Mouse (Mus musculus): ENCODE results near the gene Gm20806.
"Not testable (repeated sequence)": the region's sequence is repeated elsewhere in the genome, so short reads cannot be mapped to it uniquely, and the experiment has no call there.

Gene Gm20806

GRCm38 (mm10) chrY:78837956-78838355 is at the start of gene Gm20806:
Gm20806 (minus strand) TSS chrY:78838056.
- DNase-seq: not testable (repeated sequence)
